Mouse (Mus musculus) G1E (cell line): Measurements from ENCODE around the gene Fmc1. TPM values are rescaled to one million over a fixed set of nuclear protein-coding genes. Genes with fewer than 3 reads are reported as not detected.

ENCODE experiments used
- ATAC-seq: 2 replicates; pipeline ENCODE4 v1.8.0; 2016; ENCODE audit warnings: mild to moderate bottlenecking; ENCODE audit not compliant: insufficient number of reproducible peaks, poor library complexity, low FRiP score, severe bottlenecking; ENCODE audit errors: extremely low read depth
- DNase-seq: peaks from one replicate; pipeline ENCODE4 v3.0.0; 2012; ENCODE audit warnings: low spot score
- H3K27me3 ChIP-seq: 2 replicates; pipeline ENCODE4 v1.6.1; 2012; ENCODE audit warnings: mild to moderate bottlenecking, low read length, inconsistent platforms; ENCODE audit not compliant: insufficient read depth
- H3K36me3 ChIP-seq: replicated peaks from 2 replicates; pipeline ENCODE3; 2012; ENCODE audit warnings: mild to moderate bottlenecking, inconsistent platforms
- H3K4me1 ChIP-seq: 2 replicates; pipeline ENCODE4 v1.6.1; 2012; ENCODE audit warnings: low read depth, low read length, inconsistent platforms, mixed read lengths; ENCODE audit not compliant: insufficient read depth
- H3K4me3 ChIP-seq: 2 replicates; pipeline ENCODE4 v1.5.1; 2012; ENCODE audit warnings: low read depth, mild to moderate bottlenecking, inconsistent platforms, low read length, moderate library complexity, mixed read lengths
- H3K9me3 ChIP-seq: replicated peaks from 2 replicates; pipeline ENCODE4 v1.6.1; 2012; ENCODE audit warnings: inconsistent platforms
- CTCF ChIP-seq: IDR thresholded peaks from 2 replicates; pipeline ENCODE4 v1.5.1; 2012; ENCODE audit warnings: low read depth, low read length, inconsistent platforms, mixed read lengths
- GATA1 ChIP-seq: IDR thresholded peaks from 2 replicates; pipeline ENCODE4 v1.6.1; 2012; ENCODE audit warnings: borderline replicate concordance, low read length, inconsistent platforms, mixed read lengths
- GATA2 ChIP-seq: IDR thresholded peaks from 2 replicates; pipeline ENCODE4 v1.6.1; 2012; ENCODE audit warnings: low read depth, low read length, inconsistent platforms, borderline replicate concordance
- POLR2AphosphoS5 ChIP-seq: IDR thresholded peaks from 2 replicates; pipeline ENCODE4 v1.6.1; 2012; ENCODE audit warnings: low read depth, low read length, inconsistent platforms; ENCODE audit not compliant: insufficient replicate concordance
- TAL1 ChIP-seq: conservative IDR thresholded peaks from 2 replicates; pipeline ENCODE4 v1.6.1; 2012; ENCODE audit warnings: low read depth, low read length, inconsistent platforms, mixed read lengths
- polyA plus RNA-seq: library from polyadenylated mRNA; stranded (reverse); fragments of >175 nt; gene quantifications from 2 replicates; pipeline ENCODE4 v1.2.3, GENCODE M21; 2012
- total RNA-seq, 2 experiments: library from RNA; stranded (forward) in 1 of 2; stranded (reverse) in 1 of 2; fragments of 200-1000 nt in 1 of 2; fragments of >200 nt in 1 of 2; fragmentation: Nextera tagmentation in 1 of 2; gene quantifications; 2 replicates each; pipeline ENCODE4 v1.2.3; 2014 to 2017

Gene Fmc1
- total and polyA plus RNA-seq, 3 experiments, result 6.4 to 178 (median 39.5) TPM

GRCm38 (mm10) chr6:38552636-38553000, 19.3 kb downstream of the Fmc1 start:
- ATAC-seq (no peak), DNase-seq (no peak)
- H3K9me3 ChIP-seq, result no peaks in the 10 kb centered on the region
- TF ChIP-seq CTCF, result no peak
- no peak for TF ChIP-seq GATA2
- TF ChIP-seq GATA1, result no peak
- no peak for TF ChIP-seq TAL1
- TF ChIP-seq POLR2AphosphoS5, result no peak
- H3K4me1 ChIP-seq, result peaks cover 38% of the 10 kb centered on the region
- no peaks in the 10 kb centered on the region for H3K27me3 ChIP-seq
- H3K36me3 ChIP-seq, result peaks cover 27% of the 10 kb centered on the region
- H3K4me3 ChIP-seq, result peak overlapping the region; percentile 90

GRCm38 (mm10) chr6:38576096-38576495, 42.8 kb downstream of the Fmc1 start:
- no peak for DNase-seq
- TF ChIP-seq TAL1, result no peak
- no peak for TF ChIP-seq POLR2AphosphoS5
- TF ChIP-seq GATA2, result no peak
- ATAC-seq, result no peak
- no peaks in the 10 kb centered on the region for H3K9me3 ChIP-seq
- no peaks in the 10 kb centered on the region for H3K27me3 ChIP-seq
- H3K4me3 ChIP-seq, result no peak overlapping the region
- H3K4me1 ChIP-seq, result no peaks in the 10 kb centered on the region; the same call in 1 of the 2 replicates
- H3K36me3 ChIP-seq, result peaks cover 72% of the 10 kb centered on the region

GRCm38 (mm10) chr6:38580112-38580857, 47.0 kb downstream of the Fmc1 start:
- H3K9me3 ChIP-seq, result no peaks in the 10 kb centered on the region
- peaks cover 73% of the 10 kb centered on the region for H3K36me3 ChIP-seq
- H3K4me1 ChIP-seq, result no peaks in the 10 kb centered on the region
- no peak for DNase-seq
- no peak overlapping the region for H3K4me3 ChIP-seq
- no peak for TF ChIP-seq TAL1
- TF ChIP-seq CTCF, result no peak
- no peak for TF ChIP-seq POLR2AphosphoS5
- no peak for TF ChIP-seq GATA1
- no peak for TF ChIP-seq GATA2
- no peaks in the 10 kb centered on the region for H3K27me3 ChIP-seq
- no peak for ATAC-seq

- no peaks in the 10 kb centered on the region for H3K4me1 ChIP-seq
- TF ChIP-seq GATA2, result no peak
- TF ChIP-seq TAL1, result no peak
- TF ChIP-seq CTCF, result no peak
- no peak for TF ChIP-seq GATA1
- no peak for TF ChIP-seq POLR2AphosphoS5
- H3K27me3 ChIP-seq, result no peaks in the 10 kb centered on the region
- no peak for ATAC-seq
- no peak for DNase-seq
- H3K36me3 ChIP-seq, result peaks cover 78% of the 10 kb centered on the region
- H3K4me3 ChIP-seq, result no peak overlapping the region
- no peaks in the 10 kb centered on the region for H3K9me3 ChIP-seq
Observed at GRCm38 (mm10) chr6:38581711-38582110, 48.4 kb downstream of the Fmc1 start.

Other genes starting within 250 kb of the Fmc1 start
- gene Zc3hav1l, start 234.2 kb upstream of the Fmc1 start, total RNA-seq (2014; fragmentation: Nextera tagmentation), result 28.5 and 30.6 TPM in 2 replicates
- gene Zc3hav1l, start 234.2 kb upstream of the Fmc1 start, total RNA-seq (2017), result 4.5 and 5.6 TPM in 2 replicates
- gene Zc3hav1l, start 234.2 kb upstream of the Fmc1 start, polyA plus RNA-seq, result 7.3 and 7.5 TPM in 2 replicates
- gene Zc3hav1, start 178.9 kb upstream of the Fmc1 start, total RNA-seq (2014; fragmentation: Nextera tagmentation), result 210 and 217 TPM in 2 replicates
- gene Zc3hav1, start 178.9 kb upstream of the Fmc1 start, total RNA-seq (2017), result 107 and 112 TPM in 2 replicates
- 44.0 and 45.8 TPM in 2 replicates for gene Zc3hav1, start 178.9 kb upstream of the Fmc1 start, polyA plus RNA-seq
- gene Ttc26, start 152.0 kb upstream of the Fmc1 start, total RNA-seq (2014; fragmentation: Nextera tagmentation), result 6.1 and 6.5 TPM in 2 replicates
- gene Ttc26, start 152.0 kb upstream of the Fmc1 start, total RNA-seq (2017), result 2.7 and 5.9 TPM in 2 replicates
- 0.31 and 0.89 TPM in 2 replicates for gene Ttc26, start 152.0 kb upstream of the Fmc1 start, polyA plus RNA-seq
- gene Ubn2, start 99.6 kb upstream of the Fmc1 start, total RNA-seq (2014; fragmentation: Nextera tagmentation), result 108 and 124 TPM in 2 replicates
- gene Ubn2, start 99.6 kb upstream of the Fmc1 start, total RNA-seq (2017), result 25.8 and 26.9 TPM in 2 replicates
- gene Ubn2, start 99.6 kb upstream of the Fmc1 start, polyA plus RNA-seq, result 3.6 and 4.1 TPM in 2 replicates
- 374 and 400 TPM in 2 replicates for gene Luc7l2, start 17.8 kb downstream of the Fmc1 start, total RNA-seq (2014; fragmentation: Nextera tagmentation)
- gene Luc7l2, start 17.8 kb downstream of the Fmc1 start, total RNA-seq (2017), result 162 and 211 TPM in 2 replicates
- 75.8 and 80.7 TPM in 2 replicates for gene Luc7l2, start 17.8 kb downstream of the Fmc1 start, polyA plus RNA-seq
- gene Klrg2, start 103.7 kb downstream of the Fmc1 start, total RNA-seq (2014; fragmentation: Nextera tagmentation), result not detected in 2 replicates
- 0.05 and 0.06 TPM in 2 replicates for gene Klrg2, start 103.7 kb downstream of the Fmc1 start, total RNA-seq (2017)
- 0.01 TPM in 1 of 2 replicates, not detected in the other for gene Klrg2, start 103.7 kb downstream of the Fmc1 start, polyA plus RNA-seq
- not detected in 2 replicates for gene Clec2l, start 129.6 kb downstream of the Fmc1 start, total RNA-seq (2014; fragmentation: Nextera tagmentation)
- not detected in 2 replicates for gene Clec2l, start 129.6 kb downstream of the Fmc1 start, total RNA-seq (2017)
- not detected in 2 replicates for gene Clec2l, start 129.6 kb downstream of the Fmc1 start, polyA plus RNA-seq